Mouse (Mus musculus): ENCODE measurements around the gene Pvr.
"Not testable (repeated sequence)": the region's sequence is repeated elsewhere in the genome, so short reads cannot be mapped to it uniquely, and the experiment has no call there.

GRCm38 (mm10) chr7:19930481-19930880 is 9.5 kb upstream of the Pvr start:
- not testable (repeated sequence) for TF ChIP-seq POLR2A (IDR thresholded peaks at IDR 0.05; ENCODE audit: low read depth, low read length); CTCF (conservative IDR thresholded peaks at IDR 0.05; ENCODE audit: insufficient read depth, insufficient read length, low read depth, low read length)

Data from kidney, adult 2 months (tissue).